Mouse (Mus musculus): ENCODE results near the gene Pir.
A peak's percentile ranks its signal among the peaks of the same experiment; 100 is the strongest.

Gene Pir

GRCm38 (mm10) chrX:164269285-164269761, at the start of gene Pir:
TSS of gene Pir (plus strand) at chrX:164269371.
- peak; percentile 67 for DNase-seq (ENCODE audit: low spot score)

DNA sequence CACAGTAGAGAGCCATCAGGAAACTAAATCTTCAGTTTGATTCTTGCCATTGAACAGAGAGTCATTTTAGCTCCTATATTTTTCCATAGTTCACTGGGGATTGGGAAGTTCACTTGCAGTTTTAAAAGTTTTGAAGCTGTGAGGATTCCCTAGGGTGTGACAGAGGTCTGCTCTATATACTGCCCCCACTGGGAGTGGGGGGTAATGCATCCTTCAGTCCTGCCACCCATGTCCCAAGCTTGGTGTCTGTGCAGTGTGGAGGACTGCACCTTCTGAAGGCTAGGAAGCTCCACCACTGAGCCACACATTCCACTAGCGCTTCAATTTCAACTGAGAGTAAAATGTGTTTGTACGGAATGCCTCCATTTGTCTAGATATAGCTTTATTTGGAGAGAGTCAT, 47.2 kb upstream of the Pir start:
- peak; percentile 5 for DNase-seq (ENCODE audit: low spot score)

- DNase-seq (ENCODE audit: low spot score), result no peak
These were observed 35.8 kb upstream of the Pir start for GRCm38 (mm10) chrX:164233380-164233779.

DNA sequence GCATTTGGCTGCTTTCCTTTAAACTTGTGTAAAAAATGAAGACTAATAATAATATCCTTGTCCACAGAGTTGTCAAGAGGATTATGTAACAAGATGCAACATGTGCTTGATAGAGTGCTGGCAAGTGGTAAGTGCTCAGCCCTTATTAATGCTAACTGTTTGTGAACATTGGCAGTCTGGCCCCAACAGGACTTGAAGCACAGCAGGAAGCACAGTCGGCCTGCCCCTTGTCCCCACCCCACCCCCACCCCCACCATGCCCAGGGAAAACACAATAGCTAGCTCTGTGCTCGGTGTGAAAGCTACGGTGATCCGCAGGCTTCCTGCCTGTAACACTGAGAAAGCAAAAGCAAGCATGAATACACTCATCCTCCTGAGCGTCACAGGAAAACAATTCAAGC, 23.5 kb upstream of the Pir start:
- peak; percentile 11 for DNase-seq (ENCODE audit: low spot score)

GRCm38 (mm10) chrX:164246722-164247121, 22.4 kb upstream of the Pir start:
- DNase-seq (ENCODE audit: low spot score), result no peak

GRCm38 (mm10) chrX:164256527-164256926, 12.6 kb upstream of the Pir start:
- no peak for DNase-seq (ENCODE audit: low spot score)

GRCm38 (mm10) chrX:164258057-164258456, 11.1 kb upstream of the Pir start, which contains the start of gene Bmx:
TSS of gene Bmx (minus strand) at chrX:164258193.
- no peak for DNase-seq (ENCODE audit: low spot score)

DNA sequence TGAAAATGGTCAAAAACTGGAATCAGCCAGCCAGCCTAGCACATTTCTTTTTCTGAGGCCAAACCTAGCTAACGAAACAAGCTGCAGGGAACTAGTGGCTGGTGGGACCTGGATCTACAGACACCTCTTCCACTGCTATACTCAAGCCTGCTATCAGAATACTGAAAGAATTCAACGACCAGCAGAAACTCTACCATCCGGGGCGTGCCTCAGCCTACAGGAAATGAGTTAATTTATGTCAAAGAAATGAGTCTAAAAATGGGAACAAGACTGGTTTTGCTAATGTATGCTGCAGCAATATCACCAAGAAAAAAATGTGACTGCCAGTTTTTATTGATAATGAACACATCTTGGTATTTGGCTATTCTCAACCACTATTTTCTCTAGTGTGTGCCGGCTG, 10.5 kb upstream of the Pir start:
- DNase-seq (ENCODE audit: low spot score), result no peak

GRCm38 (mm10) chrX:164262286-164262685, 6.9 kb upstream of the Pir start:
- no peak for DNase-seq (ENCODE audit: low spot score)

GRCm38 (mm10) chrX:164264861-164265260, 4.3 kb upstream of the Pir start:
- DNase-seq (ENCODE audit: low spot score), result no peak

GRCm38 (mm10) chrX:164270603-164271002, 1.4 kb downstream of the Pir start:
- no peak for DNase-seq (ENCODE audit: low spot score)

DNA sequence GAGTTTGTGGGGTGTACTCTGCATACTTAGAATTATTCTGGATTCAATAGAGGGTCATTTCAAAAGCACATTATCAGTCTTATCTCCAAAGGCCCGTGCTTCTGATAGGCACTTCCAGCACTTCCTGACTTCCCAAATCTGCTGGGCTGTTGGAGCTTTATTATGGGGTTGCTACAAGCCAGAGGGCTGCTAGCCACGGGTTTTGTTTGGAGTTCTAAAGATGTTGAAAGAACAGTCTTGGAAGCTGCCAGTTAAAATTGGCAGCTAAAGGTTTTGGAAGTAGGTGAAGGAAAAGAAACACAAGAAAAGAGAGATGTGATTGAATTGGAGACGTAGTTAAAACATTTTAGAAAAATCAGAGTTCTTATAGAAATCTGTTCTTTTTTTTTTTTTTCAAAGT, 6.4 kb downstream of the Pir start:
- DNase-seq (ENCODE audit: low spot score), result no peak

GRCm38 (mm10) chrX:164280918-164281647, 11.9 kb downstream of the Pir start:
- no peak for DNase-seq (ENCODE audit: low spot score)

- DNase-seq (ENCODE audit: low spot score), result no peak
These were observed 14.6 kb downstream of the Pir start for GRCm38 (mm10) chrX:164283808-164284207.

- peak; percentile 57 for DNase-seq (ENCODE audit: low spot score)
These were observed 17.9 kb downstream of the Pir start for GRCm38 (mm10) chrX:164287077-164287476.

DNA sequence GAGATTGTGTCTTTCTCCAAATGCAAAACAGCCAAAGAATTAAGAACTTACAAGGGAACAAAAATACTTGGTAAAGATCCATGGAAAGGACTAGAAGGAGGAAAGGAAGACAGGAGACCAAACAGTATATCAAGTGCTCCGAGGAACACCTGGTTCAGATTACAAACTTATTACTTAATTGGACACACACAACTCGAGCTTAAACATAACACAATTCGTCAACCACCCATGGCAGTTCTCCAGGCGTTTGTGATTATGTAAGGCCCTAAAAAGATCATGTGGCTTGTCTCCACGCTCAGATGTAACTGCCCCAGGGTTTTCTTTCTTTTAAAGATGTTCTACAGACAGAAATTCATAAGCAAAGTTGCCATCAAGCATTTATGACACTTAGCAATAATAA, 22.0 kb downstream of the Pir start:
- peak; percentile 13 for DNase-seq (ENCODE audit: low spot score)

GRCm38 (mm10) chrX:164306250-164306649, 37.1 kb downstream of the Pir start:
- DNase-seq (ENCODE audit: low spot score), result no peak

DNA sequence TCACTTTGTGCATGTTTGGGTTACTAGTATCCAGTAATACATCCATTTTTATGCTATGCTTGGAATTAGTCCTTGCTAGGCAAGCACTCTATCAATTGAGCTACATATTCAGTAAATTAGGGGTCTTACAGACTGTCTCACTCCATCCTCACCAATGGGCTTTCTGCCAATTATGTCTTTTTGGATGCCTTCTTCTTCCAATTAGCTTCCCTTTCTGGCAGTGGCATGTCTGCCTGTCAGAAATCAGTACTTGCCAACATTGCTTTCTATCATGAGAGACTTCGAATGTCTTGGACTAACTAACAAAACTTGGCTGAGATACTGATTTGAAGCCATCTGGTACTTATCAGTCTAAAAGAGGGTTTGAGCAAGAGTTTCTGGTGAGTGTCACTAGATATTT, 44.7 kb downstream of the Pir start:
- DNase-seq (ENCODE audit: low spot score), result no peak

DNA sequence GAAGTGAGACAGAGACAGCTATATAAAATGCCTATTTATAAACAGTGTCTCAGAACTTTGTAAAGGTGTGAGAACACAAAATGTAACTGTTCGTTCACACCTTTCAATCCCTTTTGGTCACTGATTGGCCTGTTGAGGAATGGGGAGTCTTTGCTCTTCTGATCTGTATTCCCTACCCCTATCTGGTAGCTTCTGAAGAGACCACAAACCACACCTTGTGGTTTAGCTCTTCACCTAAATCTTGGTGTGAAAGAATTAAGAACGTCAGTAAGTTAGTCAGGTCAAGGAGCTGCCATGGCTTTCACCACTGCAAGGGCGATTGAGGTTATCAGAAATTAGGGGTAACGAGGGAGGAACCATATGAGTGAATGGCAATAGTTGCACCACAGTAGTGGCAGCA, 49.4 kb downstream of the Pir start:
- no peak for DNase-seq (ENCODE audit: low spot score)

DNA sequence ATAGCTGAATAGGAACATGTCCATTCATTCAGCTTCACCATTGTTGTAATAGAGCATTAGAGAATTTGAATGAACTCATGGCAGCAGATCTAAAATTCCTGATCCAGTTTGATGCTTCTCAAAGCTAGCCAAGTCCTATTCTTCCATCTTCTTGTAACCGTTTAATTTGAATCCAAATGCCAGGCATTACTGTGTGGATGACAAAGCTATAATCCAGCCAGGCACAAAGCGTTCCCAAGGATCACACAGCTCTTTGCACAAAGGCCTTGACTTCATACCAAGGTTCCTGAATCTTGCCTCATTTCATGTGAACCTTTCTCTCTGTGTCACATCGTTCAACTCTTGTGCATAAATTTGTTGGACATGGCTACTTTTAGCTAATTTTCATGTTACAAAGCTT, 50.9 kb downstream of the Pir start:
- DNase-seq (ENCODE audit: low spot score), result no peak

DNA sequence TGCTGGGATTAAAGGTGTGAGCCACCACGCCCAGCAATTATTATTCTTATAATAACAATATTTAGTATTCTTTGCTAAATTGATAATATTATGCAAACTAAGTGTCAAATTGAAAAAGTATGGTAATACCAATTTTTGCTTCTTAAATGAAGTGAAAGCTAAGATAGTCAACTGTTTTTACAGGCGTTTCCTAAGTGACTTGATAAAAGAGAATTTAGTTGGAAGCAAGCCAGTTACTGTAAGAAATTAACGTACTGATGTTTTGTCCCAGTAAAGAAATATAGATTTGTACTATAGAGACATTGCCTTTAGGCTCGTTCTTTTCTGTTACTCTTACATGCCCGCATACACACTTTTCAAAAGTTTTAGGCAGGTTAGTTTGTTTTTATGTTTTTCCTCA, 53.3 kb downstream of the Pir start:
- no peak for DNase-seq (ENCODE audit: low spot score)

DNA sequence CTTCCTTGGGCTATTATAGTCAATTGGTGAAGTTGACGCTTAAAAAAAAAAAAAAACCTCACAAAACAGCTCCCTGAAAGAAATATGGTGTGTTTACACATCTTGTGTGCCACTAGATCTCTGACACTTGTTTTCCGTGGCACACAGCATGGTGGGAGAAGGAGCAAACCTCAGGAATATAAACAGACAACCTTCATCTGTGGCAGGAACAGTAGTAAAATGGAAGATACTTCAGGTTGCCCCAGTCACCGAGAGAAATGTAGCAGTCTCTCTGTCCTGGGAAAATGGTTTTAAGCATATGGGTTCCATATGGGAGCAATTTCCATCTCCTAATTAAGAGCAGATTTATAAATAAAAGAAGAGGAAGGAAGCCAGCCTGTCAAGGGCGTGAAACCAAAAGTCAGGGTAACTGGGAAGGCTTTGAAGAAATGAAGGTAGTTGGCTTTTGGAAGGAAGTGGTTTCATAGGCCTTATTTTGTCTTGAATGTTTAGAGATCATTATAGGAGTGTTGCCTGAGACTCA, 54.3 kb downstream of the Pir start:
- peak; percentile 13 for DNase-seq (ENCODE audit: low spot score)

GRCm38 (mm10) chrX:164330351-164330750, 61.2 kb downstream of the Pir start:
- DNase-seq (ENCODE audit: low spot score), result no peak

DNA sequence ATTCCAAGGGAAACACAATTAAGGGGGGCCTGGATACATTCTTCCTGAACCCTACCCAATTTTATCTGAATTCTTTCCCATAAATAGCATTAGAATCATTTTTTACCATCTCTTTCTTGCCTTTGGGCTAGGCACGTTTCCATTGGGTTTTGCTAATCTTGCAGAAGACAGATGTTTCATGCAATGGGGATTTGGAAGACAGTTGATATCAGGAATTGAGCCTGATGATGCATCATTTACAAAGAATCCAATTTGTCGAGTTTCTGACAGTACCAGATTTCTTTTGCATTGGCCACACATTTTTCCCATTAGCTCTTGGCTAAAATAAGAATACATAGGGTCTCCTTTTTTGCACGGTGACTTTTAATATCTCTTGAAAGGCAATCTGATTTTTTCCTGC, 61.6 kb downstream of the Pir start:
- DNase-seq (ENCODE audit: low spot score), result no peak
